Mouse (Mus musculus) midbrain, embryonic 16.5 days (tissue): ENCODE measurements around the gene Sytl2. TPM values are rescaled to one million over a fixed set of nuclear protein-coding genes. Genes with fewer than 3 reads are reported as not detected.

Source experiments
- ATAC-seq: fragments of 200-750 bp; cut with Nextera tagmentation; 2 replicates; pipeline ENCODE4 v1.8.0; 2017; ENCODE audit warnings: moderate TSS enrichment
- H3K27ac ChIP-seq: fragments of 300-500 bp; sonication (generic); 2 replicates; pipeline ENCODE4 v1.5.1; 2014; ENCODE audit warnings: mild to moderate bottlenecking, low read length, mixed read lengths
- H3K27me3 ChIP-seq: fragments of 300-500 bp; sonication (generic); 2 replicates; pipeline ENCODE4 v1.6.1; 2014; ENCODE audit warnings: low read depth, low read length, mixed read lengths; ENCODE audit not compliant: control insufficient read depth, insufficient read depth
- H3K36me3 ChIP-seq: fragments of 300-500 bp; sonication (generic); 2 replicates; pipeline ENCODE4 v1.6.1; 2014; ENCODE audit warnings: mild to moderate bottlenecking, low read length, moderate library complexity, mixed read lengths; ENCODE audit not compliant: control insufficient read depth, insufficient read depth
- H3K4me1 ChIP-seq: fragments of 300-500 bp; sonication (generic); 2 replicates; pipeline ENCODE4 v1.6.1; 2014; ENCODE audit warnings: mild to moderate bottlenecking, low read length, mixed read lengths; ENCODE audit not compliant: control insufficient read depth, insufficient read depth
- H3K4me2 ChIP-seq: fragments of 300-500 bp; sonication (generic); 2 replicates; pipeline ENCODE4 v1.6.1; 2014; ENCODE audit warnings: mild to moderate bottlenecking, low read length, mixed read lengths
- H3K4me3 ChIP-seq: fragments of 300-500 bp; sonication (generic); 2 replicates; pipeline ENCODE4 v1.5.1; 2014; ENCODE audit warnings: low read depth, mild to moderate bottlenecking, low read length, moderate library complexity, mixed read lengths
- H3K9ac ChIP-seq: fragments of 300-500 bp; sonication (generic); 2 replicates; pipeline ENCODE4 v1.6.1; 2014; ENCODE audit warnings: low read depth, low read length, mixed read lengths
- H3K9me3 ChIP-seq: fragments of 300-500 bp; sonication (generic); replicated peaks from 2 replicates; pipeline ENCODE4 v1.6.1; 2014; ENCODE audit warnings: mild to moderate bottlenecking, low read length, mixed read lengths; ENCODE audit not compliant: control insufficient read depth, poor library complexity, severe bottlenecking
- WGBS: fragments of 180-500 bp; shearing (Covaris S2); extraction: QIAGEN DNeasy Blood & Tissue Kit; methylation state at CpG from one replicate; pipeline ENCODE4 v1.1.7; 2014; 5-methylcytosine and 5-hydroxymethylcytosine counted together
- polyA plus RNA-seq: library from polyadenylated mRNA; unstranded; fragments of >200 nt; fragmentation: Nextera tagmentation; extraction: Ambion mirVana; gene quantifications from 2 replicates; pipeline ENCODE4 v1.2.1, GENCODE M21; 2015

Sytl2 gene
- polyA plus RNA-seq, 1 experiment from 2014 or later, result 8.4 TPM

- 97% methylated on average over 4 of the region's 4 CpGs for WGBS
- H3K9ac ChIP-seq, result no peak overlapping the region
- no peak overlapping the region for H3K4me2 ChIP-seq
- H3K27me3 ChIP-seq, result no peaks in the 10 kb centered on the region
- H3K9me3 ChIP-seq, result no peaks in the 10 kb centered on the region
- no peak overlapping the region for H3K27ac ChIP-seq
- no peaks in the 10 kb centered on the region for H3K4me1 ChIP-seq
- ATAC-seq, result no peak
- H3K36me3 ChIP-seq, result no peaks in the 10 kb centered on the region
- no peak overlapping the region for H3K4me3 ChIP-seq
These were observed 23.1 kb downstream of the Sytl2 start for GRCm38 (mm10) chr7:90325166-90325565.

- no peaks in the 10 kb centered on the region for H3K36me3 ChIP-seq
- H3K4me1 ChIP-seq, result no peaks in the 10 kb centered on the region
- no peak for ATAC-seq
- H3K4me3 ChIP-seq, result no peak overlapping the region
- H3K4me2 ChIP-seq, result no peak overlapping the region
- no peaks in the 10 kb centered on the region for H3K9me3 ChIP-seq
- no peaks in the 10 kb centered on the region for H3K27me3 ChIP-seq
- no peak overlapping the region for H3K27ac ChIP-seq
- no peak overlapping the region for H3K9ac ChIP-seq
- 80% methylated on average over 1 of the region's 1 CpGs for WGBS
These were observed 28.1 kb downstream of the Sytl2 start for GRCm38 (mm10) chr7:90330200-90330599.

DNA sequence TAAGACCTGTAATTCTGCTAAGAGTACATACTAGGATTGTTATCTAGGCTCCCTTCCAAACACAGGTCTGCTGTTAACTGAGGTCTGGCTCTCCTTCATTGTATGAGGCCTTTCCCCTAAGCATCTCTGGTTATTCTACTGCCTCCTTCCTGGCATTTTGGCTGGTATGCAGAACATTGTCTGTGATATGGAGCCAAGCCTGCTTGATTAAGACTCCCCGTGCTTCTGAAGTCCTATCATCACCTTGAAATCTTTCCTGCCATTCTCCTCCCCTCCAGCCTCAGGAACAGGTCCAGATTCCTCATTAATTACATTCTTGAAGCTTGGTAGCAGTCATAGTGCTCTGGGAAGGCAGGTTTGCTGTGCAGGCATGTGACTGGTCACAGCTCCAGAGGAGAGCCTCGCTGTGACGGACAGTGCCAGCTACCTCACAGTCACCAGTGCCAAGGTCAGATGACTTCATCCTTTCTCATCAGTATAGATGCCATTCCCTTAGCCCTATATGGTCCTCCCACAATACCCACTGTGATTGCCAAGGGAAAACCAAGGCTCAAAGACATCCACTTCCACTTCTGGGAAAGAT is 30.5 kb downstream of the Sytl2 start:
- H3K9me3 ChIP-seq, result no peaks in the 10 kb centered on the region
- no peak for ATAC-seq
- no peak overlapping the region for H3K4me3 ChIP-seq
- H3K27me3 ChIP-seq, result no peaks in the 10 kb centered on the region
- H3K36me3 ChIP-seq, result no peaks in the 10 kb centered on the region
- no peak overlapping the region for H3K4me2 ChIP-seq
- no peak overlapping the region for H3K9ac ChIP-seq
- no peak overlapping the region for H3K27ac ChIP-seq
- WGBS, result 97% methylated on average over 3 of the region's 3 CpGs
- no peaks in the 10 kb centered on the region for H3K4me1 ChIP-seq

DNA sequence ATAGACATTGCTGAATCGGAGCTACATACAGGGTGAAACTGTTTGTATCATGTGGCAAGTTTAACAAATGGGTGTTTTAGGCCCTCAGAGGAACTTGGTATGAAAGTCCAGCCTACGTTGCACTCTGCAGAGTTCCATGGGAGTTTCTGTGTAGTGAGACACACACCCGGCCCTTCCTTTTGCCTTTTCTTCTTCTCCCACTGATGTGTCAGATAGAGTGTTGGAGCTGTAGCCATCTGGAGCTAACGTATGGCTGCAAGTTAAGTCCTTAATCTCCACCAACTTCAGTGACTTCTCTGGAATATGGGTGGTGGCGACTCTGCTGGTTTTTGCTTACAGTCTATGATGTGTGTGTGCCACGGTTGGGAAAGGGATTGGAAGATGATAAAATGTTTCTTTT is 32.3 kb downstream of the Sytl2 start:
- no peaks in the 10 kb centered on the region for H3K36me3 ChIP-seq
- WGBS, result 87% methylated on average over 6 of the region's 6 CpGs

GRCm38 (mm10) chr7:90334831-90335230 is 32.8 kb downstream of the Sytl2 start:
- H3K9ac ChIP-seq, result no peak overlapping the region
- no peak overlapping the region for H3K4me2 ChIP-seq
- H3K4me1 ChIP-seq, result no peaks in the 10 kb centered on the region
- no peak for ATAC-seq
- H3K9me3 ChIP-seq, result no peaks in the 10 kb centered on the region
- no peaks in the 10 kb centered on the region for H3K27me3 ChIP-seq
- H3K36me3 ChIP-seq, result no peaks in the 10 kb centered on the region
- H3K4me3 ChIP-seq, result no peak overlapping the region
- no peak overlapping the region for H3K27ac ChIP-seq
- 90% methylated on average over 3 of the region's 3 CpGs for WGBS

More for the DNA sequence above, 32.3 kb downstream of the Sytl2 start:
- Histone ChIP-seq H3K9ac (no peak overlapping the region), H3K27me3 (no peaks in the 10 kb centered on the region), H3K9me3 (no peaks in the 10 kb centered on the region), H3K4me2 (no peak overlapping the region), H3K27ac (no peak overlapping the region), H3K4me3 (no peak overlapping the region), H3K4me1 (no peaks in the 10 kb centered on the region)
- ATAC-seq, result no peak

DNA sequence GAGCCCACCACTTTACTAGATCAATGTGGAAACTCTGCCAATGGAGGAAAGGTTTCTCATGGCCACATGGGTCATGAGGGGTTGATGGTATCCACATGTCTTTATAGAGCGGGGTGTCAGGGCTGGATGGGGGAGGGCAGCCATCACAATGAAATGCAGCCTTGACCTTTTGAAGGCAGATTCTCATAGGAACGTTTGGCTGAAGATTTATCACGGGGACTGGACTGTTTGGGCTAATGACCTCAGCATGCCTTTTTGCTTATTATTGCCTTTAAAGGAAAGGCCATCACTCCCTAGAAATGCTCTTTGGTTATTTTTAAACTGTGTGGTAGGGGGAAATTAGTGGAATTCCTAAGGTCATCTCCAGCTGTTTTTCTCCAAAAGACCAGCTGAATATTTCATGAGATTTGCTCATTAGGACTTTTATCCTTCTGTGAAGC is 33.7 kb downstream of the Sytl2 start:
- H3K27me3 ChIP-seq, result no peaks in the 10 kb centered on the region
- H3K4me2 ChIP-seq, result no peak overlapping the region
- 42% methylated on average over 3 of the region's 3 CpGs for WGBS
- no peak overlapping the region for H3K4me3 ChIP-seq
- no peaks in the 10 kb centered on the region for H3K4me1 ChIP-seq
- no peak for ATAC-seq
- H3K9me3 ChIP-seq, result no peaks in the 10 kb centered on the region
- H3K27ac ChIP-seq, result no peak overlapping the region
- H3K9ac ChIP-seq, result no peak overlapping the region
- no peaks in the 10 kb centered on the region for H3K36me3 ChIP-seq

DNA sequence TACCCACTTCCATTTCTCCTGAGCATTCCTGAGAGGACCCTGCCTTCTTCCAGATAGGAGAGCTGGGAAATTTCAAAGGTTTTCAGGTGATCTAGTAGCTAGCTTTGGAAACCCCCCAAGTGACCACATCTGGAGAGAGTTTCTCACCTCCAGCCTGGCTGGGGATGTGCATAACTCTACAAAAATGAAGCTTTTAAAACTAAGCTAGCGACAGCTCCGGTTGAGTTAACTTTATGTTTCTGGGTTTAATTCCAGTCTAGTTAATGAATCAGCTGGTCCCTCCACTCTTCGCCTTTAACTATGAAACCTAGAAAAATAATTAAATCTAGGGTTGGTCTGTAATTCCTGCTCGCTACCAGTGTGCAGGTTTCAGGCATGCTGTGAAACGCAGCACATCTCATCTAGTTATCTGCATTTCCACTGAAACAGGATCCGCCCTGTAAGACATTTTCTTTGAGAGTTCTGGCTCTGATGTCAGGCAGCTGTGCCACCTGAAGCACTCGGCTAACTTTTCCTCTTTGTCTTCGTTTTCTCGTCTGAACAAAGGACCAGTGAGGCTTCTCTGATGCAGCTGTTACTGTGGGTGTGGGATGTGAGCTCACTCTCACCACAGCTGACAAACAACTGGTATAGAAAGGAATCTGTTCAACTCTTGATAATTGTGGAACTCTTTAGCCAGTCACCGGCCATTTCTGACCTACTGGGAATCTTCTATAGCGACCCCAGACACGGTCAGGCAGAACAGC is 39.3 kb downstream of the Sytl2 start:
- no peaks in the 10 kb centered on the region for H3K4me1 ChIP-seq
- ATAC-seq, result no peak
- no peak overlapping the region for H3K27ac ChIP-seq
- no peaks in the 10 kb centered on the region for H3K27me3 ChIP-seq
- H3K9me3 ChIP-seq, result no peaks in the 10 kb centered on the region
- 53% methylated on average over 12 of the region's 12 CpGs for WGBS
- no peak overlapping the region for H3K4me2 ChIP-seq
- H3K36me3 ChIP-seq, result no peaks in the 10 kb centered on the region
- no peak overlapping the region for H3K4me3 ChIP-seq
- H3K9ac ChIP-seq, result no peak overlapping the region

DNA sequence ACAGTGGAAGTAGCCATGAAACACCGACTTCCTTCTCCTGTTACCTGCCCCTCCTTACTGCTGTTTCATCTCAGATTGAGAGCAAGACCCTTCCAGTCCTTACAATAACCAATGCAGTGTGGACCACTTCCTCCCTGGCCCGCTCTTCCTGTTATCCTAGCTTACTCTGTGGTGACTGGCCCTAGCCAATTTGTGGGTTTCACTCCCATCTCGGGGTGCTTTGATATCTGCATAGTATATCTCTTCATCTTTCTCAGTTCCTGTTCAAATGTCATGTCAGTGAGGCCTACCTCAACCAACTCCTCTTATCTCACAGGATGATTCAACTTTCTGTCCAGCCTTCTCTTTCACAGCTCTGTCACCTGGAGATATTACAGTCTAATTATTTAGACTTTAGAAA is 42.9 kb downstream of the Sytl2 start:
- no peak overlapping the region for H3K27ac ChIP-seq
- no peak overlapping the region for H3K9ac ChIP-seq
- no peak for ATAC-seq
- H3K4me3 ChIP-seq, result no peak overlapping the region
- no peaks in the 10 kb centered on the region for H3K36me3 ChIP-seq
- no peaks in the 10 kb centered on the region for H3K4me1 ChIP-seq
- H3K27me3 ChIP-seq, result no peaks in the 10 kb centered on the region
- H3K4me2 ChIP-seq, result no peak overlapping the region
- 81% methylated on average over 3 of the region's 3 CpGs for WGBS
- H3K9me3 ChIP-seq, result no peaks in the 10 kb centered on the region

GRCm38 (mm10) chr7:90347779-90348437 is 45.9 kb downstream of the Sytl2 start:
- Histone ChIP-seq H3K4me1 (no peaks in the 10 kb centered on the region), H3K4me2 (no peak overlapping the region), H3K27ac (no peak overlapping the region), H3K27me3 (no peaks in the 10 kb centered on the region), H3K36me3 (no peaks in the 10 kb centered on the region), H3K9me3 (no peaks in the 10 kb centered on the region), H3K9ac (no peak overlapping the region), H3K4me3 (no peak overlapping the region)
- no peak for ATAC-seq
- 89% methylated on average over 5 of the region's 5 CpGs for WGBS
